Comparison of ENCODE assay signal across 12 mouse cellular contexts in the genomic region with DNA sequence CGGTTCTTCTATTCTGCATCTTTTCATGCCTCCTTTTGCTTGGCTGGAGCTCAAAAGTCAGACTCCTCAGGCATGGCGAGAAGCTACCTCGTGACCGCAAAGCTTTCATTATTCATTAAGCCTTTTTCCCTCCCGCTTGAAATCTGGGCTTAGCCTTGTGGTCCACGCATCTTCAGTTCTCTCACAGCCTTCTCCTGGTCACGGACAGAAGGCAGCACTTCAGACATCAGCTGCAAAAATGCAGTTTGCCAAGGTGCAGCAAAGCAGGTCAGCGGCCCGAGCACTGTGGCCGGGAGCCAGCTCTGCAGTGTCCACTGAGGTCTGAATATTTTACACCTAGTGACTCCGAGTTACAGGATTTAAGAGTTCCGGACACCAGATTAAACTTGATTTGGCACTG. TPM values are rescaled to one million over a fixed set of nuclear protein-coding genes. Genes with fewer than 3 reads are reported as not detected.
DNase-seq lines count a peak whose midpoint lies in the region; ATAC-seq lines count a peak whose summit lies in the region.
"Had no signal": no experiment of that assay in that cellular context is flagged by ENCODE, and none has a peak within 500 bp of the region (broad histone marks: within the 10 kb centered on the region; RNA-seq: fewer than 3 reads in every experiment).

No protein-coding gene starts in this region.

- no peaks in the 10 kb centered on the region for H3K27me3 ChIP-seq in hindbrain, embryonic 13.5 days
- H3K27me3 ChIP-seq in hindbrain, embryonic 10.5 days (ENCODE audit: insufficient read depth, poor library complexity, severe bottlenecking) = no peaks in the 10 kb centered on the region
- no peaks in the 10 kb centered on the region for H3K27me3 ChIP-seq in hindbrain, embryonic 15.5 days
- H3K27me3 ChIP-seq in neural tube, embryonic 15.5 days (replicated peaks) = no peaks in the 10 kb centered on the region
- H3K27me3 ChIP-seq: embryonic facial prominence, embryonic 12.5 days; forebrain, embryonic 15.5 days had no signal

- no peak overlapping the region for H3K9ac ChIP-seq in hindbrain, embryonic 13.5 days
- H3K9ac ChIP-seq in hindbrain, embryonic 15.5 days = no peak overlapping the region
- no peak overlapping the region for H3K9ac ChIP-seq in neural tube, embryonic 15.5 days (replicated peaks)
- H3K9ac ChIP-seq: embryonic facial prominence, embryonic 12.5 days; forebrain, embryonic 15.5 days; liver, embryonic 14.5 days had no signal

- H3K4me2 ChIP-seq in hindbrain, embryonic 13.5 days = no peak overlapping the region; the same call in 1 of the 2 replicates
- no peak overlapping the region for H3K4me2 ChIP-seq in hindbrain, embryonic 15.5 days
- no peak overlapping the region for H3K4me2 ChIP-seq in neural tube, embryonic 15.5 days
- H3K4me2 ChIP-seq: embryonic facial prominence, embryonic 12.5 days; forebrain, embryonic 15.5 days had no signal

- no peaks in the 10 kb centered on the region for H3K36me3 ChIP-seq in hindbrain, embryonic 13.5 days
- 0 out of 2 replicates have a peak, but pooled peaks cover 7% of the 10 kb centered on the region for H3K36me3 ChIP-seq in hindbrain, embryonic 10.5 days
- H3K36me3 ChIP-seq in hindbrain, embryonic 15.5 days = no peaks in the 10 kb centered on the region
- no peaks in the 10 kb centered on the region for H3K36me3 ChIP-seq in neural tube, embryonic 15.5 days
- H3K36me3 ChIP-seq: embryonic facial prominence, embryonic 12.5 days; forebrain, embryonic 15.5 days had no signal

- H3K4me3 ChIP-seq in hindbrain, embryonic 13.5 days = no peak overlapping the region
- no peak overlapping the region for H3K4me3 ChIP-seq in hindbrain, embryonic 10.5 days
- no peak overlapping the region for H3K4me3 ChIP-seq in hindbrain, embryonic 15.5 days
- H3K4me3 ChIP-seq in neural tube, embryonic 15.5 days (replicated peaks) = no peak overlapping the region
- H3K4me3 ChIP-seq: embryonic facial prominence, embryonic 12.5 days; forebrain, embryonic 15.5 days; myocyte had no signal

- DNase-seq in hindbrain, embryonic 10.5 days (ENCODE audit: low spot score) = no peak
- peak; percentile 61 for DNase-seq in kidney, postnatal 10 days
- no peak for DNase-seq in frontal cortex, postnatal 36 days (ENCODE audit: low spot score in 2 of 2)
- DNase-seq in adrenal gland, adult (ENCODE audit: inconsistent age in 2 of 2, low spot score in 1 of 2) = no peak

- 53% methylated on average over 12 of the region's 12 CpGs for WGBS in hindbrain, embryonic 13.5 days
- 77% methylated on average over 12 of the region's 12 CpGs for WGBS in hindbrain, embryonic 10.5 days
- WGBS in hindbrain, embryonic 15.5 days = 33% methylated on average over 12 of the region's 12 CpGs
- WGBS in neural tube, embryonic 15.5 days = 57% methylated on average over 12 of the region's 12 CpGs

- no peaks in the 10 kb centered on the region for H3K9me3 ChIP-seq in hindbrain, embryonic 13.5 days
- no peaks in the 10 kb centered on the region for H3K9me3 ChIP-seq in hindbrain, embryonic 10.5 days
- H3K9me3 ChIP-seq in hindbrain, embryonic 15.5 days = no peaks in the 10 kb centered on the region
- H3K9me3 ChIP-seq in neural tube, embryonic 15.5 days (replicated peaks) = no peaks in the 10 kb centered on the region
- H3K9me3 ChIP-seq: embryonic facial prominence, embryonic 12.5 days; forebrain, embryonic 15.5 days had no signal

- ATAC-seq in hindbrain, embryonic 13.5 days (ENCODE audit: low FRiP score) = no peak
- no peak for ATAC-seq in hindbrain, embryonic 15.5 days (ENCODE audit: low FRiP score, low read depth)
- ATAC-seq in neural tube, embryonic 15.5 days (ENCODE audit: low FRiP score) = no peak
- no peak for ATAC-seq in CD4-positive, CD25-positive, alpha-beta regulatory T cell, adult 4 months
- ATAC-seq: forebrain, embryonic 15.5 days had no signal

- H3K27ac ChIP-seq in hindbrain, embryonic 13.5 days = peak overlapping the region; percentile 48; the same call in 1 of the 2 replicates
- H3K27ac ChIP-seq in hindbrain, embryonic 10.5 days = no peak overlapping the region
- peak overlapping the region; percentile 16 for H3K27ac ChIP-seq in hindbrain, embryonic 15.5 days (replicated peaks)
- peak overlapping the region; percentile 6; the same call in 1 of the 2 replicates for H3K27ac ChIP-seq in neural tube, embryonic 15.5 days (replicated peaks)
- H3K27ac ChIP-seq: embryonic facial prominence, embryonic 12.5 days; forebrain, embryonic 15.5 days; liver, embryonic 14.5 days had no signal

- peaks cover 76% of the 10 kb centered on the region for H3K4me1 ChIP-seq in hindbrain, embryonic 13.5 days (replicated peaks)
- peaks cover 54% of the 10 kb centered on the region for H3K4me1 ChIP-seq in hindbrain, embryonic 10.5 days (replicated peaks)
- H3K4me1 ChIP-seq in hindbrain, embryonic 15.5 days (replicated peaks) = peaks cover 72% of the 10 kb centered on the region
- peaks cover 66% of the 10 kb centered on the region for H3K4me1 ChIP-seq in neural tube, embryonic 15.5 days

RNA-seq across cellular contexts. Expression of gene Cacng4, which starts 27.4 kb away (rescaled TPM):
- 50.0 TPM in 2 replicates for polyA plus RNA-seq in hindbrain, embryonic 13.5 days (2015; fragmentation: Nextera tagmentation; extraction: Ambion mirVana)
- 8.9 and 15.7 TPM in 2 replicates for polyA plus RNA-seq in hindbrain, embryonic 10.5 days (2016; fragmentation: Nextera tagmentation; extraction: Ambion mirVana)
- 67.7 and 81.1 TPM in 2 replicates for polyA plus RNA-seq in hindbrain, embryonic 15.5 days (2015; fragmentation: Nextera tagmentation; extraction: Ambion mirVana)
- 43.2 and 52.5 TPM in 2 replicates for polyA plus RNA-seq in neural tube, embryonic 15.5 days (2015; fragmentation: Nextera tagmentation; extraction: Ambion mirVana)
- polyA plus RNA-seq in CD4-positive, CD25-positive, alpha-beta regulatory T cell, adult 4 months (2017; shearing (Covaris generic)) = not detected

RNA-seq across cellular contexts. Expression of gene Cacng1, which starts 50.6 kb away (rescaled TPM):
- polyA plus RNA-seq in hindbrain, embryonic 13.5 days (2015; fragmentation: Nextera tagmentation; extraction: Ambion mirVana) = 0.31 and 0.35 TPM in 2 replicates
- polyA plus RNA-seq in hindbrain, embryonic 10.5 days (2016; fragmentation: Nextera tagmentation; extraction: Ambion mirVana) = 0.16 and 0.26 TPM in 2 replicates
- polyA plus RNA-seq in hindbrain, embryonic 15.5 days (2015; fragmentation: Nextera tagmentation; extraction: Ambion mirVana) = 0.38 and 0.43 TPM in 2 replicates
- 1.0 and 1.9 TPM in 2 replicates for polyA plus RNA-seq in neural tube, embryonic 15.5 days (2015; fragmentation: Nextera tagmentation; extraction: Ambion mirVana)
- polyA plus RNA-seq in CD4-positive, CD25-positive, alpha-beta regulatory T cell, adult 4 months (2017; shearing (Covaris generic)) = not detected
- polyA plus RNA-seq: liver, embryonic 14.5 days had no signal
